Mouse (Mus musculus) MEL (cell line): ENCODE data around the gene Lsm7. TPM values are rescaled to one million over a fixed set of nuclear protein-coding genes. Genes with fewer than 3 reads are reported as not detected.
A peak's percentile ranks its signal among the peaks of the same experiment; 100 is the strongest.
"Not testable (repeated sequence)": the region's sequence is repeated elsewhere in the genome, so short reads cannot be mapped to it uniquely, and the experiment has no call there.

Experiments used
- DNase-seq: peaks from one replicate; pipeline ENCODE4 v3.0.0; 2011; ENCODE audit warnings: low read depth, low spot score
- H3K27ac ChIP-seq: 2 replicates; pipeline ENCODE4 v1.5.1; 2012; ENCODE audit warnings: low read depth, mild to moderate bottlenecking, control low read depth, low read length, moderate library complexity; ENCODE audit not compliant: control insufficient read depth
- H3K27me3 ChIP-seq, 2 experiments: fragments of 150-350 bp in 1 of 2; sonication (generic) in 1 of 2; 2 replicates each; pipeline ENCODE4 v1.6.1; 2012; ENCODE audit warnings: low read length in 2 of 2, mild to moderate bottlenecking in 2 of 2, improper control_type of control experiment in 1 of 2, moderate library complexity in 1 of 2; ENCODE audit not compliant: insufficient read depth in 2 of 2, control insufficient read depth in 1 of 2
- H3K36me3 ChIP-seq, 2 experiments: 2 replicates each; pipeline ENCODE4 v1.6.1; 2012 to 2014; ENCODE audit warnings: low read length in 2 of 2, improper control_type of control experiment in 1 of 2, inconsistent platforms in 1 of 2, mild to moderate bottlenecking in 1 of 2; ENCODE audit not compliant: insufficient read depth in 2 of 2, control insufficient read depth in 1 of 2
- H3K4me1 ChIP-seq, 2 experiments: fragments of 150-350 bp in 1 of 2; sonication (generic) in 1 of 2; 2 replicates each; pipeline ENCODE4 v1.6.1; 2012; ENCODE audit warnings: low read length in 2 of 2, improper control_type of control experiment in 1 of 2, mild to moderate bottlenecking in 1 of 2; ENCODE audit not compliant: insufficient read depth in 2 of 2, control insufficient read depth in 1 of 2
- H3K4me3 ChIP-seq, 2 experiments: fragments of 150-350 bp in 1 of 2; sonication (generic) in 1 of 2; 2 replicates each; pipeline ENCODE4 v1.5.1; 2012; ENCODE audit warnings: low read depth in 2 of 2, low read length in 2 of 2, mild to moderate bottlenecking in 2 of 2, moderate library complexity in 2 of 2, control low read depth in 1 of 2, improper control_type of control experiment in 1 of 2; ENCODE audit not compliant: control insufficient read depth in 1 of 2, insufficient read depth in 1 of 2
- H3K79me2 ChIP-seq: 2 replicates; pipeline ENCODE4 v1.6.1; 2012; ENCODE audit warnings: mild to moderate bottlenecking, low read length, moderate library complexity; ENCODE audit not compliant: control insufficient read depth, poor library complexity, insufficient read depth
- H3K9ac ChIP-seq: 2 replicates; pipeline ENCODE4 v1.6.1; 2012; ENCODE audit warnings: low read depth, mild to moderate bottlenecking, control low read depth, low read length, moderate library complexity; ENCODE audit not compliant: control insufficient read depth, poor library complexity, severe bottlenecking
- H3K9me3 ChIP-seq: fragments of 150-350 bp; sonication (generic); replicated peaks from 2 replicates; pipeline ENCODE4 v1.6.1; 2012; ENCODE audit warnings: mild to moderate bottlenecking, low read length, improper control_type of control experiment, moderate library complexity; ENCODE audit not compliant: insufficient read depth
- BHLHE40 ChIP-seq: IDR thresholded peaks from 2 replicates; pipeline ENCODE4 v1.6.1; 2012; ENCODE audit warnings: low read depth, mild to moderate bottlenecking, inconsistent platforms, low read length, improper control_type of control experiment, borderline replicate concordance
- CHD1 ChIP-seq: IDR thresholded peaks from 2 replicates; pipeline ENCODE4 v1.6.1; 2012; ENCODE audit warnings: low read depth, mild to moderate bottlenecking, inconsistent platforms, low read length, improper control_type of control experiment
- CHD2 ChIP-seq: IDR thresholded peaks from 2 replicates; pipeline ENCODE4 v1.6.1; 2011; ENCODE audit warnings: low read length, improper control_type of control experiment
- CTCF ChIP-seq, 3 experiments: IDR thresholded peaks in 2 of 3; conservative IDR thresholded peaks in 1 of 3; 2 replicates each; pipeline ENCODE4 v1.5.1; 2011 to 2012; ENCODE audit warnings: low read length in 3 of 3, low read depth in 2 of 3, mild to moderate bottlenecking in 2 of 3, improper control_type of control experiment in 1 of 3, inconsistent platforms in 1 of 3, mixed read lengths in 1 of 3, moderate library complexity in 1 of 3; ENCODE audit not compliant: control insufficient read depth in 1 of 3, insufficient read depth in 1 of 3, poor library complexity in 1 of 3, severe bottlenecking in 1 of 3
- HCFC1 ChIP-seq: IDR thresholded peaks from 2 replicates; pipeline ENCODE4 v1.6.1; 2012; ENCODE audit warnings: low read depth, mild to moderate bottlenecking, inconsistent platforms, low read length, improper control_type of control experiment, moderate library complexity
- MXI1 ChIP-seq: IDR thresholded peaks from 2 replicates; pipeline ENCODE4 v1.6.1; 2011; ENCODE audit warnings: mild to moderate bottlenecking, low read depth, low read length, improper control_type of control experiment
- MYB ChIP-seq: IDR thresholded peaks from 2 replicates; pipeline ENCODE4 v1.6.1; 2011; ENCODE audit warnings: mild to moderate bottlenecking, low read depth, low read length, improper control_type of control experiment
- MYC ChIP-seq: IDR thresholded peaks from 2 replicates; pipeline ENCODE4 v1.6.1; 2011; ENCODE audit warnings: low read depth, mild to moderate bottlenecking, low read length, improper control_type of control experiment, moderate library complexity
- NRF1 ChIP-seq: IDR thresholded peaks from 2 replicates; pipeline ENCODE4 v1.6.1; 2014; ENCODE audit warnings: low read depth, mild to moderate bottlenecking, inconsistent platforms, low read length, improper control_type of control experiment, moderate library complexity; ENCODE audit not compliant: poor library complexity, insufficient read depth, severe bottlenecking
- POLR2A ChIP-seq, 2 experiments: IDR thresholded peaks; 2 replicates each; pipeline ENCODE4 v1.6.1; 2011 to 2012; ENCODE audit warnings: low read length in 2 of 2, mild to moderate bottlenecking in 2 of 2, control low read depth in 1 of 2, improper control_type of control experiment in 1 of 2, low read depth in 1 of 2, moderate library complexity in 1 of 2; ENCODE audit not compliant: control insufficient read depth in 1 of 2, insufficient read depth in 1 of 2, poor library complexity in 1 of 2
- POLR2AphosphoS2 ChIP-seq: IDR thresholded peaks from 2 replicates; pipeline ENCODE4 v1.6.1; 2011; ENCODE audit warnings: low read length, improper control_type of control experiment
- RAD21 ChIP-seq: IDR thresholded peaks from 2 replicates; pipeline ENCODE4 v1.6.1; 2011; ENCODE audit warnings: mild to moderate bottlenecking, low read depth, low read length, improper control_type of control experiment
- UBTF ChIP-seq: IDR thresholded peaks from 2 replicates; pipeline ENCODE4 v1.6.1; 2012; ENCODE audit warnings: low read depth, mild to moderate bottlenecking, inconsistent platforms, low read length, improper control_type of control experiment, moderate library complexity, borderline replicate concordance; ENCODE audit not compliant: insufficient read depth
- USF2 ChIP-seq, 2 experiments: IDR thresholded peaks; 2 replicates each; pipeline ENCODE4 v1.6.1; 2011 to 2012; ENCODE audit warnings: improper control_type of control experiment in 2 of 2, low read length in 2 of 2, borderline replicate concordance in 1 of 2, inconsistent platforms in 1 of 2, low read depth in 1 of 2, mild to moderate bottlenecking in 1 of 2; ENCODE audit not compliant: insufficient read depth in 1 of 2
- ZKSCAN1 ChIP-seq: IDR thresholded peaks from 2 replicates; pipeline ENCODE4 v1.6.1; 2012; ENCODE audit warnings: low read depth, mild to moderate bottlenecking, inconsistent platforms, low read length, improper control_type of control experiment, moderate library complexity
- ZMIZ1 ChIP-seq: IDR thresholded peaks from 2 replicates; pipeline ENCODE4 v1.6.1; 2012; ENCODE audit warnings: low read depth, mild to moderate bottlenecking, inconsistent platforms, low read length, improper control_type of control experiment, moderate library complexity
- ZNF384 ChIP-seq: IDR thresholded peaks from 2 replicates; pipeline ENCODE4 v1.6.1; 2012; ENCODE audit warnings: low read depth, mild to moderate bottlenecking, inconsistent platforms, low read length, improper control_type of control experiment
- polyA plus RNA-seq, 2 experiments: library from polyadenylated mRNA; stranded (reverse) in 1 of 2; unstranded in 1 of 2; fragments of >175 nt in 1 of 2; fragments of >200 nt in 1 of 2; gene quantifications; 2 replicates each; pipeline versions ENCODE4 v1.2.1 to v1.2.4; 2012; ENCODE audit warnings: low replicate concordance in 2 of 2, low read depth in 1 of 2; ENCODE audit not compliant: insufficient read length in 2 of 2, insufficient read depth in 1 of 2, missing spikeins in 1 of 2
- total RNA-seq: library from RNA; depleted of rRNA; stranded (reverse); fragments of 300-350 nt; gene quantifications from 2 replicates; pipeline ENCODE4 v1.2.3, GENCODE M21; 2012

Gene Lsm7
- total and polyA plus RNA-seq, 3 experiments: 246 to 637 TPM; not detected in 1

DNA sequence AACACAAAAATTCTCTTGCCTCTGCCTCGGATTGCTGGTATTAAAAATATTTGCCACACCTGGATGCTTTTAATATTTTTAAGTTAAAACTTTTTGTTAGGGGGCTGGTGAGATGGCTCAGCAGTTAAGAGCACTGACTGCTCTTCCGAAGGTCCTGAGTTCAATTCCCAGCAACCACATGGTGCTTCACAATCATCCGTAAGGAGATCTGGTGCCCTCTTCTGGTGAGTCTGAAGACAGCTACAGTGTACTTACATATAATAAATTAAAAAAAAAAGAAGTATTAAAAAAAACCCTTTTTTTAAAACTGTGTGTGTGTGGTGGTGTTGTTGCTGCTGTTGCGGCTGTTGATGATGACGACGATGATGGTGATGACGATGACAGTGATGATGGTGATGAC lies 37.1 kb downstream of the Lsm7 start:
- H3K9me3 ChIP-seq, H3K9ac ChIP-seq, H3K36me3 ChIP-seq, H3K4me3 ChIP-seq, H3K27me3 ChIP-seq, H3K27ac ChIP-seq: not testable (repeated sequence)
- H3K4me1 ChIP-seq: peaks cover 5 to 12% of the 10 kb centered on the region in 2 experiments
- DNase-seq: peak; percentile 76
- TF ChIP-seq ZNF384 (peak; percentile 76), MYC (0 out of 2 replicates have a peak, but pooled peaks have one; percentile 30), CTCF (IDR thresholded peaks at IDR 0.05 in 2 of 3, conservative IDR thresholded peaks at IDR 0.05 in 1 of 3; ENCODE audit: control insufficient read depth in 1 of 3, insufficient read depth in 1 of 3, low read depth in 2 of 3, low read length in 3 of 3, poor library complexity in 1 of 3, severe bottlenecking in 1 of 3) (peak; percentile 15 to 28 (median 19); a peak in 4 of 6 replicates), RAD21 (peak; percentile 25)
- TF ChIP-seq, all 39 proteins: peak for 4; not testable (repeated sequence) for 35
- H3K79me2 ChIP-seq: not testable (repeated sequence)

DNA sequence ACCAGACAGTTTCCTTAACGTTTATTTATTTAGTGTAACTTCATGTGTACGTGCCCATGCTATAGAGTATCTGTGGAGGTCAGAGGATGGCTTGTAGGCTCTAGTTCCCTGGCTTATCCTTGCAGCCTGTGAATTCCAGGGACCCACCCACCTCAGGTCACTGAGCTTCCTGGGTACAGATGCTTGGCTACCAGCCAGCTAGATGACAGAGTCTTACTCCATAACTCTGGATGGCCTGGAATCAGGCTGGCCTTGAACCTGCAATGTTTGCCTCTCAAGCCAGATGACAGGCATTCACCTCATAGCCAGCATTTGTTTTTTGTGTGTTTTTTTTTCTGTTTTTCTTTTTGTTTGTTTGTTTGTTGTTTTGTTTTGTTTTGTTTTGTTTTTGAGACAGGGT lies 37.8 kb downstream of the Lsm7 start:
- Histone ChIP-seq H3K27ac (no peak overlapping the region), H3K36me3 (peaks cover 0 to 4% of the 10 kb centered on the region in 2 experiments; a peak in 1 of 4 replicates), H3K27me3 (no peaks in the 10 kb centered on the region), H3K9me3 (no peaks in the 10 kb centered on the region), H3K4me1 (peaks cover under 1 to 12% of the 10 kb centered on the region in 2 experiments; a peak in 3 of 4 replicates), H3K9ac (no peak overlapping the region), H3K4me3 (no peak overlapping the region), H3K79me2 (no peaks in the 10 kb centered on the region)
- TF ChIP-seq CHD2 (no peak), POLR2A (IDR thresholded peaks at IDR 0.05; ENCODE audit: control insufficient read depth in 1 of 2, insufficient read depth in 1 of 2, low read depth in 1 of 2, low read length in 2 of 2, poor library complexity in 1 of 2) (no peak), POLR2AphosphoS2 (no peak), ZMIZ1 (no peak), USF2 (IDR thresholded peaks at IDR 0.05; ENCODE audit: borderline replicate concordance in 1 of 2, insufficient read depth in 1 of 2, low read depth in 1 of 2, low read length in 2 of 2) (no peak), BHLHE40 (no peak), MYC (no peak), ZNF384 (no peak), HCFC1 (no peak), CHD1 (no peak), UBTF (no peak), MXI1 (no peak), ZKSCAN1 (no peak), MYB (no peak), NRF1 (no peak)
- no peak for DNase-seq
